Mouse (Mus musculus) liver, postnatal 0 days (tissue): ENCODE measurements around the gene Stx2.

ENCODE experiments used
- CTCF ChIP-seq: sonication (generic); IDR thresholded peaks from 2 replicates; pipeline ENCODE4 v1.5.1; 2016; ENCODE audit warnings: antibody characterized with exemption, low read depth
- EP300 ChIP-seq: IDR thresholded peaks from 2 replicates; pipeline ENCODE4 v1.6.1; 2016; ENCODE audit warnings: antibody characterized with exemption, low read depth, mild to moderate bottlenecking

DNA sequence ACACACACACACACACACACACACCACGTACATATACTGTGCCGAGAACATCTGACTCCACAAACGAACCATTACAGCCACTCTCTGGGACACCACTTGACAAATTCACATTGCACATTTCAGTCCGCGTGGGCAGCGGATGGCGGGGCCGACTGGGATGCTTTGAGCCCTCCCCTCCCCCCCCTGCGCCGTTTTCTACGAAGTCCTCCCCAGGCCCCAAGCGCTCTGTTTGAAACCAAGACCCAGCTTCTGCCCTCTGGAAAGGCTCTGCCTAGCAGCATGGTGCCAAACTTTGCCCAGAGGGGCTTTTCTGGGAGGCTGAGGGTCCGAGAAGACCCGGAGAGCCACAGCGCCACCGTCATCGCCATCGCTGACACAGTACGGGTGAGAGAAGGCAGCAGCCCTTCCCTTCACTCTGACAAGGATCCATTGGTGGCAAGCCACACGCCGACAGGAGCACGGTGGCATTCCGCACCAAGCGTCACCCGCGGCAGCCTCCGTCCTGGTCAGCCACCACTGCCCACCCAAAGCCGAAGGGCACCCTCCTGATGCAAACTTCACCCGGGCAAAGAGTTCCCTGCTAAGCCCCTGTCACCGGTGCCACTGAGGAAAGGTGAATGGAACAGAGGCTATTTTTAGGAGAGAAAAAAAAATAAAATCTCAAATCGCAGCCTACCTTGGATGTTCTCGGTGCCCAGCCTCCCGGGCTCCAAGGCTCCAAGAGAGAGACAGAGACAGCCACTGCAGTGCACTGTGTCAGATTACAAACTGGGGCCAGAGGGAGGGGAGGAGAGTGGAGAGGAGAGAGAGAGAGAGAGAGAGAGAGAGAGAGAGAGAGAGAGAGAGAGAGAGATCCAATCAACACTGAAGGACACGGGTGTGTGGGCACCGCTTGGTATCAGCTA, 55.8 kb downstream of the Stx2 start:
- no peak for TF ChIP-seq CTCF
- TF ChIP-seq EP300: no peak
